In genomic region chr8:92913396-92913795, GRCm38 (mm10) we compare ENCODE assay signal across 23 mouse cellular contexts. TPM values are rescaled to one million over a fixed set of nuclear protein-coding genes. Genes with fewer than 3 reads are reported as not detected.
DNase-seq lines count a peak whose midpoint lies in the region; ATAC-seq lines count a peak whose summit lies in the region.
"Had no signal": no experiment of that assay in that cellular context is flagged by ENCODE, and none has a peak within 500 bp of the region (broad histone marks: within the 10 kb centered on the region; RNA-seq: fewer than 3 reads in every experiment).

No protein-coding gene starts in this region.

- intact Hi-C loops in heart, postnatal 25 days (cut with DNase I), result no loop called here

- H3K9me3 ChIP-seq in embryonic facial prominence, embryonic 15.5 days (replicated peaks), result no peaks in the 10 kb centered on the region
- no peaks in the 10 kb centered on the region for H3K9me3 ChIP-seq in liver, embryonic 12.5 days (replicated peaks)
- H3K9me3 ChIP-seq: embryonic facial prominence, embryonic 12.5 days; forebrain, embryonic 10.5 days; heart, embryonic 12.5 days; hindbrain, embryonic 15.5 days had no signal

- peak overlapping the region; percentile 60 for H3K27ac ChIP-seq in embryonic facial prominence, embryonic 15.5 days (replicated peaks)
- H3K27ac ChIP-seq in liver, embryonic 12.5 days, result no peak overlapping the region
- H3K27ac ChIP-seq: embryonic facial prominence, embryonic 12.5 days; forebrain, embryonic 10.5 days; hindbrain, embryonic 15.5 days had no signal

- H3K36me3 ChIP-seq in embryonic facial prominence, embryonic 15.5 days, result 0 out of 2 replicates have a peak, but pooled peaks cover 3% of the 10 kb centered on the region
- no peaks in the 10 kb centered on the region for H3K36me3 ChIP-seq in liver, embryonic 12.5 days
- H3K36me3 ChIP-seq: embryonic facial prominence, embryonic 12.5 days; forebrain, embryonic 10.5 days; heart, embryonic 12.5 days had no signal

- no peak overlapping the region for H3K4me3 ChIP-seq in embryonic facial prominence, embryonic 15.5 days (replicated peaks)
- no peak overlapping the region for H3K4me3 ChIP-seq in liver, embryonic 12.5 days
- H3K4me3 ChIP-seq: embryonic facial prominence, embryonic 12.5 days; erythroblast, embryonic 14.5 days; forebrain, embryonic 10.5 days; heart, embryonic 12.5 days; hindbrain, embryonic 15.5 days had no signal

- no peak overlapping the region for H3K4me2 ChIP-seq in embryonic facial prominence, embryonic 15.5 days (replicated peaks)
- H3K4me2 ChIP-seq in liver, embryonic 12.5 days, result no peak overlapping the region
- H3K4me2 ChIP-seq: embryonic facial prominence, embryonic 12.5 days; heart, embryonic 12.5 days; hindbrain, embryonic 15.5 days had no signal

- H3K4me1 ChIP-seq in embryonic facial prominence, embryonic 15.5 days, result peaks cover 11% of the 10 kb centered on the region
- no peaks in the 10 kb centered on the region for H3K4me1 ChIP-seq in liver, embryonic 12.5 days
- H3K4me1 ChIP-seq: embryonic facial prominence, embryonic 12.5 days; forebrain, embryonic 10.5 days; heart, embryonic 12.5 days; hindbrain, embryonic 15.5 days had no signal

- WGBS in embryonic facial prominence, embryonic 15.5 days, result 29% methylated on average over 7 of the region's 7 CpGs
- 79% methylated on average over 7 of the region's 7 CpGs for WGBS in liver, embryonic 12.5 days (ENCODE audit: insufficient replicate concordance)

- H3K9ac ChIP-seq in embryonic facial prominence, embryonic 15.5 days, result no peak overlapping the region
- H3K9ac ChIP-seq in liver, embryonic 12.5 days, result no peak overlapping the region
- H3K9ac ChIP-seq: embryonic facial prominence, embryonic 12.5 days; heart, embryonic 12.5 days; hindbrain, embryonic 15.5 days had no signal

- ATAC-seq in embryonic facial prominence, embryonic 15.5 days (ENCODE audit: insufficient number of reproducible peaks, low FRiP score, low TSS enrichment, low read depth), result no peak; the same call in 1 of the 2 replicates
- ATAC-seq in megakaryocyte-erythroid progenitor cell, adult 5-6 weeks (replicated peaks; ENCODE audit: low FRiP score, low TSS enrichment, poor library complexity, severe bottlenecking), result no peak
- no peak for ATAC-seq in liver, embryonic 12.5 days
- ATAC-seq: forebrain, embryonic 14.5 days; intestine, embryonic 16.5 days had no signal

- DNase-seq in heart, adult 11 months, result peak; percentile 88
- DNase-seq in heart, postnatal 25 days (ENCODE audit: low spot score), result no peak
- peak; percentile 9 for DNase-seq in adipocyte (ENCODE audit: low spot score)
- DNase-seq in skeletal muscle tissue, adult 2 months (ENCODE audit: low read depth, low spot score), result peak; percentile 56
- DNase-seq: adrenal gland, postnatal 10 days; cerebellum, adult 11 months; cerebellum, adult 8-10 months; cerebellum, postnatal 14 days; embryo, embryonic 11 days; heart, postnatal 36 days had no signal

- H3K27me3 ChIP-seq in embryonic facial prominence, embryonic 15.5 days, result no peaks in the 10 kb centered on the region
- no peaks in the 10 kb centered on the region for H3K27me3 ChIP-seq in liver, embryonic 12.5 days (replicated peaks)
- H3K27me3 ChIP-seq: embryonic facial prominence, embryonic 12.5 days; heart, embryonic 12.5 days; hindbrain, embryonic 15.5 days had no signal

RNA-seq across cellular contexts. Expression of gene Capns2, which starts 12.2 kb away (rescaled TPM):
- total RNA-seq in heart, postnatal 25 days (2021), result not detected
- 65.7 and 66.2 TPM in 2 replicates for polyA plus RNA-seq in embryonic facial prominence, embryonic 15.5 days (2015; fragmentation: Nextera tagmentation; extraction: Ambion mirVana)
- total RNA-seq in megakaryocyte-erythroid progenitor cell, adult 5-6 weeks (2014; fragmentation: Nextera tagmentation), result not detected in 2 replicates
- total RNA-seq in megakaryocyte-erythroid progenitor cell, adult 5-6 weeks (2017), result not detected in 2 replicates
- not detected in 2 replicates for polyA plus RNA-seq in liver, embryonic 12.5 days (2016; fragmentation: Nextera tagmentation; extraction: Ambion mirVana)
- total RNA-seq: heart, adult 8-10 months; heart, postnatal 36 days had no signal
- polyA plus RNA-seq: erythroblast, embryonic 14.5 days; forebrain, embryonic 14.5 days; hindbrain, embryonic 11.5 days; intestine, embryonic 16.5 days had no signal

RNA-seq across cellular contexts. Expression of gene Slc6a2, which starts 46.5 kb away (rescaled TPM):
- under 1 TPM; 0.05 to 0.08 TPM for total RNA-seq in heart, postnatal 25 days (2021)
- 1.4 and 1.7 TPM in 2 replicates for polyA plus RNA-seq in embryonic facial prominence, embryonic 15.5 days (2015; fragmentation: Nextera tagmentation; extraction: Ambion mirVana)
- not detected in 2 replicates for total RNA-seq in megakaryocyte-erythroid progenitor cell, adult 5-6 weeks (2014; fragmentation: Nextera tagmentation)
- not detected in 2 replicates for total RNA-seq in megakaryocyte-erythroid progenitor cell, adult 5-6 weeks (2017)
- not detected in 2 replicates for polyA plus RNA-seq in liver, embryonic 12.5 days (2016; fragmentation: Nextera tagmentation; extraction: Ambion mirVana)
- total RNA-seq: common myeloid progenitor, adult 5-6 weeks had no signal
- polyA plus RNA-seq: erythroblast, embryonic 14.5 days; forebrain, embryonic 10.5 days; forebrain, embryonic 14.5 days had no signal

RNA-seq across cellular contexts. Expression of gene Lpcat2, which starts 58.3 kb away (rescaled TPM):
- 1 to 10 TPM; 1.0 to 1.6 TPM for total RNA-seq in heart, postnatal 25 days (2021)
- 17.8 and 19.5 TPM in 2 replicates for polyA plus RNA-seq in embryonic facial prominence, embryonic 15.5 days (2015; fragmentation: Nextera tagmentation; extraction: Ambion mirVana)
- 0.42 and 1.4 TPM in 2 replicates for total RNA-seq in megakaryocyte-erythroid progenitor cell, adult 5-6 weeks (2014; fragmentation: Nextera tagmentation)
- 3.6 and 4.6 TPM in 2 replicates for total RNA-seq in megakaryocyte-erythroid progenitor cell, adult 5-6 weeks (2017)
- polyA plus RNA-seq in liver, embryonic 12.5 days (2016; fragmentation: Nextera tagmentation; extraction: Ambion mirVana), result 4.8 and 5.0 TPM in 2 replicates
